Mouse (Mus musculus) intestine, embryonic 14.5 days (tissue): ENCODE data around the gene Rfx2. TPM values are rescaled to one million over a fixed set of nuclear protein-coding genes. Genes with fewer than 3 reads are reported as not detected.

Source experiments
- ATAC-seq: fragments of 200-750 bp; cut with Nextera tagmentation; replicated peaks from 2 replicates; pipeline ENCODE4 v1.8.0; 2017; ENCODE audit warnings: low read depth, moderate number of reproducible peaks, moderate TSS enrichment, moderate library complexity; ENCODE audit not compliant: low FRiP score, low TSS enrichment
- DNase-seq: peaks from one replicate; pipeline ENCODE4 v3.0.0-alpha.2; 2018; ENCODE audit warnings: low spot score
- H3K27ac ChIP-seq: fragments of 300-500 bp; sonication (generic); 2 replicates; pipeline ENCODE4 v1.5.1; 2014; ENCODE audit warnings: low read depth, mild to moderate bottlenecking, control low read depth
- H3K27me3 ChIP-seq: fragments of 300-500 bp; sonication (generic); replicated peaks from 2 replicates; pipeline ENCODE4 v1.6.1; 2014; ENCODE audit warnings: low read length, control low read depth; ENCODE audit not compliant: control insufficient read depth, insufficient read depth
- H3K36me3 ChIP-seq: fragments of 300-500 bp; sonication (generic); 2 replicates; pipeline ENCODE4 v1.6.1; 2014; ENCODE audit warnings: low read length, control low read depth; ENCODE audit not compliant: control insufficient read depth, insufficient read depth
- H3K4me1 ChIP-seq: fragments of 300-500 bp; sonication (generic); replicated peaks from 2 replicates; pipeline ENCODE4 v1.6.1; 2014; ENCODE audit warnings: low read length, control low read depth, mixed read lengths; ENCODE audit not compliant: control insufficient read depth, insufficient read depth
- H3K4me2 ChIP-seq: fragments of 300-500 bp; sonication (generic); 2 replicates; pipeline ENCODE4 v1.6.1; 2014; ENCODE audit warnings: low read length
- H3K4me3 ChIP-seq: fragments of 300-500 bp; sonication (generic); 2 replicates; pipeline ENCODE4 v1.5.1; 2014; ENCODE audit warnings: low read depth, low read length, control low read depth, mixed read lengths
- H3K9ac ChIP-seq: fragments of 300-500 bp; sonication (generic); 2 replicates; pipeline ENCODE4 v1.6.1; 2014; ENCODE audit warnings: mild to moderate bottlenecking, low read length
- H3K9me3 ChIP-seq: fragments of 300-500 bp; sonication (generic); 2 replicates; pipeline ENCODE4 v1.6.1; 2016; ENCODE audit warnings: low read length, control low read depth; ENCODE audit not compliant: control insufficient read depth
- WGBS: fragments of 180-500 bp; shearing (Covaris S2); extraction: QIAGEN DNeasy Blood & Tissue Kit; methylation state at CpG from one replicate; pipeline ENCODE4 v1.1.7; 2014; 5-methylcytosine and 5-hydroxymethylcytosine counted together
- polyA plus RNA-seq: library from polyadenylated mRNA; unstranded; fragments of >200 nt; fragmentation: Nextera tagmentation; extraction: Ambion mirVana; gene quantifications from 2 replicates; pipeline ENCODE4 v1.2.1, GENCODE M21; 2014

The Rfx2 gene
- polyA plus RNA-seq, 1 experiment from 2014 or later: 4.5 TPM

GRCm38 (mm10) chr17:56767531-56768135 is 63.2 kb downstream of the Rfx2 start:
- Histone ChIP-seq H3K4me1 (peaks cover 14% of the 10 kb centered on the region), H3K27me3 (no peaks in the 10 kb centered on the region), H3K36me3 (peaks cover 49% of the 10 kb centered on the region), H3K4me2 (no peak overlapping the region), H3K9ac (no peak overlapping the region), H3K27ac (no peak overlapping the region), H3K9me3 (no peaks in the 10 kb centered on the region), H3K4me3 (no peak overlapping the region)
- no peak for DNase-seq
- 95% methylated on average over 29 of the region's 29 CpGs for WGBS
- ATAC-seq: no peak

DNA sequence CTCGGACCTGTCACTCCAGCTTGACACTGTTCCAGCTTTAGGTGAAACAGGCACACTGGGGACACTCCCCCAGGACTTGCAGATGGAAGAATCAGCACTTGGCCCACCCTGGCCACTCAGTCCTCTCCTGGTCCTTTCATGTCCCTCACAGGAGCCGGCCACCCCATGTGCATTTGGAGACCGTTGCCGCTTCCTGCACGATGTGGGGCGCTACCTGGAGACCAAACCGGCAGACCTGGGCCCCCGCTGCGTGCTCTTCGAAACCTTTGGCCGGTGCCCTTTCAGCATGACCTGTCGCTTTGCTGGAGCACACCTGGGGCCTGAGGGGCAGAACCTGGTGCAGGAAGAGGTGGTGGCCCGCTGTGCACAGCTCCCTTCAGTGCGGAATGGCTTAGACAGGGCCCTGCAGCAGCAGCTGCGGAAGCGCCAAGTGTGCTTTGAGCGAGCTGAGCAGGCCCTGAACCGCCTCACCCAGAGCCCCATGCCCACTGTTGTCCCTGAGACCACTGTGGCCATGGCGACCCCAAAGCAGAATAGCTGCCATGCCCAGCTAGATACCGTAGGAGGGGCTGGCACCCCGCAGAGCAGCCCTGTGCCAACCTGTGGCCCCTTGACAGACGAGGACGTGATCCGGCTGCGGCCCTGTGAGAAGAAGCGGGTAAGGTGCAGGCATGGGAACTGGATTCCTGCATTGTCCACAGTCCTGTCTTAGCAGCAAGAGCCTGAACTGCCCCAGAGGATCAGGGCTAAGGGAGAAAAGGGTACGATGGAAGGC is 64.0 kb downstream of the Rfx2 start:
- ATAC-seq (no peak), DNase-seq (no peak)
- 96% methylated on average over 27 of the region's 27 CpGs for WGBS
- no peak overlapping the region for H3K4me3 ChIP-seq
- no peaks in the 10 kb centered on the region for H3K27me3 ChIP-seq
- no peaks in the 10 kb centered on the region for H3K9me3 ChIP-seq
- H3K4me1 ChIP-seq: peaks cover 19% of the 10 kb centered on the region
- H3K36me3 ChIP-seq: peaks cover 49% of the 10 kb centered on the region
- H3K9ac ChIP-seq: no peak overlapping the region
- H3K4me2 ChIP-seq: no peak overlapping the region
- no peak overlapping the region for H3K27ac ChIP-seq

DNA sequence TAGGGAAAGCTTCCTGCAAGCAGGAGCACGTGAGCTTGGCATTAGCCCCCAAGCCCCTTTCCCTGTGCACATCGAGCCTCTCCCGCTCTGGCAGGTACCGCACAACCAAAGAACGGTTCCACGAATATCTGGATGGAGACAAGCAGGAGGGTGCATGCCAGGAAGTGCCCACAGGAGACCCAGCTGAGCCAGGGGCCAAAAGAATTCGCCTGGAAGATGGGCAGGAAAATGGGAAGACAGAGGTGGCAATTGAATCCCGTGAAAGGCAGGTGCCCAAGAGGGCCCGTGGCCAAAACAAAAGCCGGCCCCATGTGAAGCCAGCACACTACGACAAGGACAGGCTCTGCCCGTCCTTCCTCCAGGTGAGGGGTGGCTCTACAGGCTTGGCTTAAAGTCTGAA is 65.4 kb downstream of the Rfx2 start:
- no peak for ATAC-seq
- Histone ChIP-seq H3K27me3 (no peaks in the 10 kb centered on the region), H3K27ac (0 out of 2 replicates have a peak overlapping the region, but pooled peaks have one; percentile 89), H3K9ac (peak overlapping the region; percentile 80), H3K4me3 (peak overlapping the region; percentile 71), H3K9me3 (no peaks in the 10 kb centered on the region), H3K36me3 (peaks cover 38% of the 10 kb centered on the region), H3K4me2 (peak overlapping the region; percentile 67), H3K4me1 (peaks cover 19% of the 10 kb centered on the region)
- 57% methylated on average over 12 of the region's 12 CpGs for WGBS
- no peak for DNase-seq

DNA sequence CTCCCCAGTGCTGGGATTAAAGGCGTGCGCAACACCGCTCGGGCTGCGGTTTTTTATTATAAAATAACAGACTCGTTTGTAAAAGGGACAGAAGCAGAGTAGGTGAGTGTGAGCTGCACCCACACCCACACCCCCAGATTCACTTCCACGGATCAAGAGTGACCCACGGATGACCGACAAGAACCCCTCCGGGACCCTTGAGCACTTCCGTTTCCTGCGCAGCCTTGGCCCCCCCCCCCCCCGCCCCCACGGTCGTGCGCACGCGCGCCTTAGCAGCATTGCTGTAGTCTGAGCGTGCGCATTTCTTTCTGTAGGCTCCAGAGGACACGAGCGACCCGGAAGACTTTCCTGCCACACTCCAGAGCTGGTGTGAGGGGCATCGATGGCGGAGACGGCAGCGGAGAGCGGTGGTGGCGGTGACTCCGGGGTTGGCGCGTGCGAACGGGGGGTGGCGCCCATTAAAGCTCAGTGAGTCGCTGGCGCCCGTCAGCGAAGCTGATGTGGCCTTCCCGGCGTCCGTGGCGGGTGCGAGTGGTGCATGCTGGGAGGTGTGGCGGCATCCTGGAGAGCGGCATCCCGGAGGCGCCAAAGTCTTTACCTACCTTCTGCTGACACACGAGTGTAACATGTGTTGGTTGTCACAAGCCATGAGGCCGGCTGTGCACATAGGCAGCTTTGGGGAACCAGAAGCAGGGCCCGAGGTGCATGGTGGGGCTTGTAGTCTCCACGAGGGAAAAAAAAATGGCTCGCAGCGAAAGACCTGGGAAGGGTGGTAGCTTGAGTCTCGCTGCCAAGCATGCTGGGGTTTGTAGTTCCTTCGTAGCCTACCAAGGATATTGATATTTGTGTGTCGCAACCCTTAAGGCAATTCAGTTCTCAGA is 66.1 kb downstream of the Rfx2 start, which contains the start of gene Dus3l:
Dus3l (plus strand) TSS at position 284 of the 881 bp plus-strand sequence.
- Histone ChIP-seq H3K27ac (peak within 1 kb of the TSS; percentile 89), H3K4me2 (peak within 1 kb of the TSS; percentile 67), H3K9me3 (no peaks in the 10 kb centered on the region), H3K4me1 (peaks cover 19% of the 10 kb centered on the region), H3K27me3 (no peaks in the 10 kb centered on the region), H3K9ac (peak within 1 kb of the TSS; percentile 80), H3K4me3 (peak within 1 kb of the TSS; percentile 71), H3K36me3 (peaks cover 30% of the 10 kb centered on the region)
- peak; percentile 95 for DNase-seq
- peak; percentile 71 for ATAC-seq
- 2% methylated on average over 56 of the region's 58 CpGs for WGBS

GRCm38 (mm10) chr17:56763741-56764250 is 67.0 kb downstream of the Rfx2 start:
- no peak for ATAC-seq
- no peak overlapping the region; the same call in 1 of the 2 replicates for H3K27ac ChIP-seq

DNA sequence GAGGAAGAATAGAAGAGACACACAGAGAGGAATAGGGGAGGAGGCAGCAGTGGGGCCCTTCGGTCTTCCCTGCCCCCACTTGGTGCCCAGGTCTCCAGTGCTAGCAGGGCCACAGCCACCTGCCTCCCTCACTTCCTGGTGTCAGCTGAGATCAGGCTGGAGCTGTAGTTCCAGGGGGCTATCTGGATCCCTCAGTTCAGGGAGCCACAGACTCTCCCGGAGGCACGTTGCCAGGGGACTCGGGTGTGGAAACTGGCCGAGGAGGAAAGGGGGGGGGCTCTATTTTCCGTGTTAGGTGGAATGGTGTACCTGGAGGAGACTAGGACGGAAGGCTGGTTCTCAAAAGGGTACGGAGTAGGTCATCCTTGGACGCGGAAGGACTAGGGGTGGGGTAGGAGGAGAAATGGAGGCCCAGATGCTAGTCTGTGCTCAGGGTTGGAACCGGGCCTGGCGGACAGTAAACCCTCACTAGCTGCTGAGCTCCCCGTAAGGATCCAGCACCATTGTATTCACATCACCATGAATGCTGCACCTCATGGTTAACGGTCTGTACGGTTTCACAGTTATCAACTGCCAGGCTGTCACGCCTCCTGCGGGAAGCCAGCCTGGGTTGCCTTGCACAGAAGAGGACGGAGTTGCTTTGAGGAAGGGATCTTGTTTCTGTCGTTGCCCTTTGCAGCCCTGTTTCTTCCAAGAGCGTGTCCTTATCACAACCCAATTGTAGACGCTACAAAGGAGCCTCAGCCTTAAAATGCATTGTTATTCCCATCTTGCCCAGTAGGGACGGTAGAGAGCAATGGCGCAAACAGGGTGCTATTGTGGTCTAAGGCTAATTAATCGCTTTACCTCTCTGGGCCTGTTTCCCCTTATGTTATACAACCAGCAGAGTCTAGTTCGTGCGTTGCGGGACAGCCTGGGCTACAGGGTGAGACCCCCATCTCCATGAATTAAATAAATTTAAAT is 67.8 kb downstream of the Rfx2 start:
- H3K36me3 ChIP-seq: peaks cover 14% of the 10 kb centered on the region
- H3K27ac ChIP-seq: peak overlapping the region; percentile 35
- H3K9me3 ChIP-seq: no peaks in the 10 kb centered on the region
- 46% methylated on average over 27 of the region's 27 CpGs for WGBS
- no peak overlapping the region for H3K4me3 ChIP-seq
- DNase-seq (peak; percentile 78), ATAC-seq (no peak)
- H3K9ac ChIP-seq: no peak overlapping the region
- no peaks in the 10 kb centered on the region for H3K27me3 ChIP-seq
- H3K4me1 ChIP-seq: peaks cover 20% of the 10 kb centered on the region
- H3K4me2 ChIP-seq: peak overlapping the region; percentile 68; the same call in 1 of the 2 replicates

More at GRCm38 (mm10) chr17:56763741-56764250, 67.0 kb downstream of the Rfx2 start:
- Histone ChIP-seq H3K9ac (no peak overlapping the region), H3K4me2 (peak overlapping the region; percentile 67), H3K4me3 (peak overlapping the region; percentile 71), H3K4me1 (peaks cover 19% of the 10 kb centered on the region), H3K36me3 (peaks cover 21% of the 10 kb centered on the region), H3K27me3 (no peaks in the 10 kb centered on the region), H3K9me3 (no peaks in the 10 kb centered on the region)
- 82% methylated on average over 8 of the region's 8 CpGs for whole genome bisulfite sequencing
- DNase-seq: no peak

DNA sequence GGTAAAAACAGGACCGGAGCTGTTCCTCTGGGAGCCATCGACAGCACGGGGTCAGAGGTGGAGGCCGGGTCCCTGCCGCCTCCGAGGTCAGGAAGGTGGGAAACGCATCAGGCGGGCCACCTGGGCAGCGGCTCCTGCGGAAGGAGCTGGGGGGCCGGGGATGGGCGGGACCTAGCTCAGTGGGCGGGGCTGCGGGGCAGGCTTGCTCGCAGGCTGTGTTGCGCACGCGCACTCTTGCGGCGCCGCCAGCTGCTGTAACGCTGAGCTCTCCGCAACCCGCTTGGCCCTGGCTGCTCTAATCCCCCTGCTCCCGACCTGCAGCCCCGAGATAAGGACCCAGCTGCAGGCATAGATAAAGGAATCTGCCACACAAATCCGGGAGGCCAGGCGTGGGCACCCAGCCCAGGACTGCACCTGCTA is 68.8 kb downstream of the Rfx2 start:
- under 1% methylated on average over 28 of the region's 28 CpGs for WGBS
- peak; percentile 94 for DNase-seq
- H3K9ac ChIP-seq: peak overlapping the region; percentile 49
- H3K4me1 ChIP-seq: peaks cover 26% of the 10 kb centered on the region
- H3K36me3 ChIP-seq: peaks cover 3% of the 10 kb centered on the region; the same call in 1 of the 2 replicates
- peak overlapping the region; percentile 43 for H3K4me3 ChIP-seq
- ATAC-seq: peak; percentile 16
- H3K9me3 ChIP-seq: no peaks in the 10 kb centered on the region
- H3K4me2 ChIP-seq: peak overlapping the region; percentile 68
- peak overlapping the region; percentile 35 for H3K27ac ChIP-seq
- peaks cover 4% of the 10 kb centered on the region; the same call in 1 of the 2 replicates for H3K27me3 ChIP-seq
